Mouse (Mus musculus) spleen, adult 18-20 months (tissue): ENCODE measurements around the gene Mpv17l2.

ENCODE experiments used
- DNase-seq, 2 experiments: peaks; one replicate each; pipeline ENCODE4 v3.0.0; 2022; ENCODE audit warnings: mixed read lengths in 2 of 2

Mpv17l2 gene

DNA sequence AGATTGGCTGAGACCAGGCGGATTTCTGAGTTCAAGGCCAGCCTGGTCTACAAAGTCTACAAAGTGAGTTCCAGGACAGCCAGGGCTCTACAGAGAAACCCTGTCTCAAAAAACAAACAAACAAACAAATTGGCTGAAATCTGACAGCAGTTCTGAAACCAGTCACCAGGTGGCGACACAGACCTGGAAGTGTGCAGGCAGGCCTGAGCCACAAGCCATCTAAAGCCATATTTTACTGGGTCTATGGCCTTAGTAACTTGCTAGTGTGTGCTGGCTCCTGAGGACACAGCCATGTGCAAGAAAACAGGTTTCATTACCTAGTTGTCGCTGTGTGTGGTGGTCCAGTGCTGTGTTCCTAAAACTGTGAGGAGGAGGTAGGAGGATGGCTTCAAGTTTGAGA lies 40.0 kb downstream of the Mpv17l2 start:
- peak; percentile 50 to 82 for DNase-seq

DNA sequence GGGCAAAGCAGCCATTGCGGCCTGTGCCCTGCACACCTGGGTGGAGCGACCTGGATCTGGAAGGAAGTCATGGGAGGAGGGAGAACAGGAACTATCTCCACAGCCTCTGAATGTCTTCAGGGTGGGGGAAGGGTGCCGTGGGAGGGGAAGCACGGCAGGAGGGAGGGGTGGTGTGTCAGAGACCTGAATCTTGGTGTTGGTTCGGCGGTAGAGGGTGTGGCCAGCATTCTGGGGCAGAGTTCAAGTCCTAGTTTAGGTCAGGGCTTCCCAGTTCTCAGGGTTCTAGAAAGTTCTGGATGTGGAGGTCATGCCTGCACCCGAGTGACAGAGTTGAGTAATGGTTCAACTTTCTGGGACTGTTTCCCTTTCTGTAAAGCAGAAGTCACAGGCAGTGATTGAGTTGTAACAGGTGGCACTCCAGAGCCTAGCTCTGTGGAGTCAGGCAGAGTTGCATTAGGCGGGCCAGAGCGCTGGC lies 40.9 kb downstream of the Mpv17l2 start:
- DNase-seq = peak in 1 of 2 experiments; percentile 20

DNA sequence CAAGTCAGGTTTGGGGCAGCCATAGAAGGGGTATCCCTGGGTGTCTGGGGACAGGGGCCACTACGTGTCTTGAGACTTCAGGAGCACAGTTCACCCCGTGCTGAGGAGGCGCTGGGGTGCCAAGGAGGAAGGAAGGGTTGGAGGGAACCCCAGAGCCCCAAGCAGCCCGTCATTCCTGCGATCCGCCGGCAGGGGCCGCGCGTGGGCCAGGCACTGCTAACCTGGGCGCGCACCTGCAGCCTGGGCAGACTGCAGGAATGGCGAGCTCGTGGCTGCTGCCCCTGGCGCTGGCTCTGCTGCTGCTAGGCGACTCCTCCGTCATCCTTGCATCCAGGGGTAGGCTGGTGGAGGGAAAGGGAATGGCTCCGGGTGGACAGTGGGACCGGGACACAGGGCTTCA lies 42.4 kb downstream of the Mpv17l2 start, which contains the start of gene Gm3336:
Gene Gm3336, plus strand, starts transcription at position 247 of the 400 bp plus-strand sequence.
- peak; percentile 59 to 81 for DNase-seq

DNA sequence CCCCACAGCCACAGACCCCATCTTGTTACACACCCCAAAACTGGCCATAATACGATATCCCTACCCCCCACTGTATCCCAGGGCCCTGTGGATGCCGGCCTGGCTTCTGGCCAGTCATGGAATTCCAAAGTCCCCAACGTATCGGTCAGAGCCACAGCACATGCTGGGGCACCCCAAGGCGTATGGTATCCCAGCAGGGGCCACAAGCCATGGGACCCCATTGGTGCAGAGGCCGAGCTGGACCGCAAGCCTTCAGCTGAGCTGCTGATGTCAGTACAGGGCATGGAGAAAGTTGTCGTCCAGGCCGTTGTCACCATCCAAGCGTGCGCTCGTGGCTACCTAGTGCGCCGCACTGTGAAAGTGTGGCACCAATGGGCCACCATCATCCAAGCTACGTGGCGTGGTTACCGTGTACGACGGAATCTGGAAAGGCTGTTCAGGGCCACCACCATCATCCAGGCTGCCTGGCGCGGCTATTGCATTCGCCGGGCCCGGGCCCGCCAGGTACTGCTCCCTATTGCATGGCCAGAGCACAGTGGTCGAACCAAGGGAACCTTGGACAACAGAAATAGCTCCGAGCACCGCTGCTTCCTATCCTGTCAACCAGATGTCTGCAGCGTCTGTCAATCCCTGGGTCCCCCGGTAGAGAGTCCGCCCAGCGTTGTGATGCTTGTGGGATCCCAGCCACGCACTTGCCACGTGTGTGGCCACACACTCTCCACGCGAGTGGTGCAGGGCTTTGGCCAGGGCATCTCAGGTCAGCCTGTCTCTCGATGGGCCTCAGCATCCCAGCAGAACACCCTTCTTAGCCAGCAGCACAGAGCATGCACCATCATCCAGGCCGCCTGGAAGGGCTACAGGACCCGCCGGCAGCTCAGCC lies 44.0 kb downstream of the Mpv17l2 start:
- DNase-seq = peak in 1 of 2 experiments; percentile 6

DNA sequence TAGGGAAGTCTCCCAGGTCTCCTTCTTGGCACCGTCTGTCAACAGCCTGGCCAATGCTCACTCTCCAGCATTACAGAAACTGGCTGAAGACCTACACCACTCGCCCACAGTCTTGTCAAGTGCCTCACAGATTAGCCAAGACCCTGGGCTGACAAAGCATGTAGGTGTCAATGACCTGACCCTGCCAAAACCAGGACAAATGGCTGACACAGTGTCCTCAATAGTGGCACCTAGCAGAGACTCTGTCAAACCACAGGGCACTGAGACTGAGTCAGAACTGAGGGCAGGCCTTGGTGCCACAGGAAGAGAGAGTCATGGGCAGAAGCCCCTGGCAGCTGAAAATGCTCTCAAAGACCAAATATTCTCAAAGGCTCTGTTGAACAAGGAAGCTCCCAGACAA lies 45.7 kb downstream of the Mpv17l2 start:
- no peak for DNase-seq

DNA sequence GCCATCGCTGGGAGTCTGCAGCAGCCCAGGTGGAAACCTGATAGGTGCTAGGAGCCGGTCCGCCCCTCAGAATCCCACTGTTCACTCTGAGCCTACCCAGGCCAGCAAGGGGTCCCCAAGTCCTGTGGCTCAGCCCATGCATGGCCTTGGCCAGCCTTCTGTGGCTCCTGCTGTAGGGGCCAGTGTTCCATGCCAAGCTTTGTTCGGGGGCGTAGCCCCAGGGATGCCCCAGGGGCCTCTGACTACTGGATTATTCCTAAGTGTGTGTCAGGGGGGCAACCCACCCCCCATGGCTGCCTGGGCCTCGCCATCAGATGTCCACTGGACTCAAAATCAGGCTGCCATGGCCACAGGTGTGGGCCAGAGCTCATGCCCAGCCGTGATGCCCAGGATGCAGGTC lies 46.8 kb downstream of the Mpv17l2 start:
- no peak for DNase-seq

DNA sequence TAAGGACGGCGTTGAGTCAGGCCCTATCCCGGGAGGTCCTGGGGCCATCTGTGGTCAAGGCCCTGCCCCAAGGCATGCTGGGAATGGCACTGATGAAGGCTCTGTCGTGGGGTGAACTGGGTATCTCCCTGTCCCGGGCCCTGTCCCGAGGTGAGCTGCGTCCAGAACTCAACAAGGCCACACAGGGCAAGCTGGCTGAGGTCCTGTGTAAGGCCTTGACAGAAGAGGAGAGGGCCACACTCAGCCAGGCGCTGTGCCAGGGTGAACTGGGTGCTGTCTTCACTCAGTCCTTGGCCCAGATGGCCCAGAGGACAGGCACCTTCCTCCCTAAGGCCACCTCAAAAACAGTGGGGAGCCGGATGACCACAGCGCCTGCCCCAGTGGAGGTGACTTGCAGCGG lies 49.7 kb downstream of the Mpv17l2 start:
- DNase-seq = no peak

DNA sequence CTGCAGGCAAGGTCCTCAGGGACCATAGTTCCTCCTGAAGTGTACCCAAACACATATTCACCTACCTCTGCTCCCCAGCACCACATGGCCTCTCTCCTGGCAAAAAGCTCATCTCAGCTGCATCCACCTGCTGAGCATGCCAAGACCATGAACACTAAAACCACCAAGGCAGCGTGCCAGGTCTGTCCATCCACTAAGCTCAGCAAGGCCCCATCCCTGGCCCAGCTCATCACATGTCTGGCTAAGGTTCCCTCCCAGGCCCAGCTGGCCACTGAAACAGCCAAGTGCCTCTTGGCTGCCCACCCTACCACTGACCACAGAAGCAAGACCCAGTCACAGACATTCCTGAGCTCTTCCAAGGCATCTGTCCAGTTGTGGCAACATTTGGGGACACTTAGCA lies 50.5 kb downstream of the Mpv17l2 start:
- DNase-seq = no peak

DNA sequence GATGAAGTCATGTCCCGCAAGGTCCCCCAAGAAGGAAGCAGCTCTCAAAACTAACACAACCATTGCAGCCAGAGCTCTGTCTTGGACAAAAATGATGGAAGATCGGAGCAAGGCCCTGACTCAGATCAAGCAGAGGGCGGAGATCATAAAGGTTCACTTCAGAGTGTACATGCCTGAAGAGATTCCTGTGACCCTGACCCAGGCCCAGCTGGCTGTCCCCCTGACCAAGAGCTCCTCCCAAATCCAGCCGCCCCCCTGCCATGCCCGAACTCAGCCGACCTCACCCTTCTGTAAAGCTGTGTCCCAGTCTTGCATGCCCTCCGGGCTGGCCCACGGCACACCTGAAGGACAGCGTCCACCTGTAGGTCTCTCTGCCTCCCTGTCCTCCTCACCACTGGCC lies 51.0 kb downstream of the Mpv17l2 start:
- DNase-seq = no peak
